Mouse (Mus musculus): ENCODE results near the gene Gbp3.

DNA sequence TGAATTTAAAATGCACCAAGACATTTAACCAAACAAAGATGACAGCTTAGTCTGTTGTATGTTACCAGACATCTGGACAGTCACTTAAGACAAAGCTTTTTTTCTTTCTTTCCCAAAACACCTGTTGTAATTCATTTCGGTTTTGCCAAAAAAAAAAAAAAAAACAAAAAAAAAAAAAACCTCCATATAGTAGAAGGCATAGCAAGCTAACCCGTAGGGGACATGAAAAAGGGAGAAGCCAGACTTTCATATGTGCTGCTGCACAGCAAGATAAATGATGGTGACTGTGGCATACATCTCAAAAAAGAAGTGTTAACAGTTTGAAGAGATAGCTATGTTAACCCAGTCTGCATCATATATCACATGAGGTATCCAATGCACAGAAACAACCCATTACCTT is 30.2 kb upstream of the Gbp3 start:
- no peak for TF ChIP-seq CTCF (IDR thresholded peaks at IDR 0.05; ENCODE audit: extremely low read depth, insufficient read depth, insufficient read length, insufficient replicate concordance)
- TF ChIP-seq POLR2A (IDR thresholded peaks at IDR 0.05; ENCODE audit: low read depth, low read length) = no peak
